Mouse (Mus musculus) heart, embryonic 12.5 days (tissue): ENCODE measurements around the gene Nt5c3. TPM values are rescaled to one million over a fixed set of nuclear protein-coding genes. Genes with fewer than 3 reads are reported as not detected.

Experiments used
- ATAC-seq: fragments of 200-750 bp; cut with Nextera tagmentation; 2 replicates; pipeline ENCODE4 v1.8.0; 2017; ENCODE audit warnings: moderate TSS enrichment, moderate library complexity; ENCODE audit not compliant: insufficient number of reproducible peaks, low FRiP score
- H3K27ac ChIP-seq: fragments of 300-500 bp; sonication (generic); 2 replicates; pipeline ENCODE4 v1.5.1; 2016; ENCODE audit warnings: mild to moderate bottlenecking, moderate library complexity; ENCODE audit not compliant: poor library complexity, severe bottlenecking
- H3K27me3 ChIP-seq: fragments of 300-500 bp; sonication (generic); replicated peaks from 2 replicates; pipeline ENCODE4 v1.6.1; 2016; ENCODE audit warnings: mild to moderate bottlenecking, moderate library complexity
- H3K36me3 ChIP-seq: fragments of 300-500 bp; sonication (generic); 2 replicates; pipeline ENCODE4 v1.6.1; 2016; ENCODE audit warnings: mild to moderate bottlenecking, moderate library complexity
- H3K4me1 ChIP-seq: fragments of 300-500 bp; sonication (generic); replicated peaks from 2 replicates; pipeline ENCODE4 v1.6.1; 2016; ENCODE audit warnings: mild to moderate bottlenecking
- H3K4me2 ChIP-seq: fragments of 300-500 bp; sonication (generic); 2 replicates; pipeline ENCODE4 v1.6.1; 2016; ENCODE audit warnings: mild to moderate bottlenecking, moderate library complexity
- H3K4me3 ChIP-seq: fragments of 300-500 bp; sonication (generic); 2 replicates; pipeline ENCODE4 v1.5.1; 2016; ENCODE audit warnings: mild to moderate bottlenecking
- H3K9ac ChIP-seq: fragments of 300-500 bp; sonication (generic); 2 replicates; pipeline ENCODE4 v1.6.1; 2016; ENCODE audit warnings: mild to moderate bottlenecking, moderate library complexity
- H3K9me3 ChIP-seq: fragments of 300-500 bp; sonication (generic); replicated peaks from 2 replicates; pipeline ENCODE4 v1.6.1; 2016; ENCODE audit warnings: mild to moderate bottlenecking, moderate library complexity
- WGBS: fragments of 180-500 bp; shearing (Covaris S2); methylation state at CpG from one replicate; pipeline ENCODE4 v1.1.7; 2016; 5-methylcytosine and 5-hydroxymethylcytosine counted together
- polyA plus RNA-seq: library from polyadenylated mRNA; unstranded; fragments of >200 nt; fragmentation: Nextera tagmentation; extraction: Ambion mirVana; gene quantifications from 2 replicates; pipeline ENCODE4 v1.2.1, GENCODE M21; 2016

The Nt5c3 gene
- polyA plus RNA-seq, 1 experiment from 2014 or later = 77.4 TPM

DNA sequence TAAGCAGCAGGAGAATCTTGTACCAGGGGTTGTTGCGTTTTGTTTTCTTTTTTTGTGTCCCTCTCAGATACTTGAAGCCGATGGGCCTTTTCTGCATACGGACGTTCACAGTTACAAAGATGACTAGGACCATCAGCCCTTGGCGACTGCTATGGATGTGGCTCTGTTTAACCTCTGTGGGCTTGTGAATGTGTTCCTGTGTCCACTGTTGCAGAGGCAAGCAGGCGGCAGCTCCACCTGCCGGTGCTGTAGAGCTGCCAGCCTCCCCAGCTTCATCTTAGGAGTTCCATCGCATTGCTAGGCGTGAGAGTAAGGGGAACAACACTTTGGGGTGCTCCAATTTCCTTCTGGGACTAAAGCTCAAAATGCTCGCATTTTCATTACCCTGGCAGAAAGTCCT is 88.2 kb downstream of the Nt5c3 start:
- no peak overlapping the region for H3K4me2 ChIP-seq
- peaks cover 9% of the 10 kb centered on the region for H3K4me1 ChIP-seq
- no peaks in the 10 kb centered on the region for H3K27me3 ChIP-seq
- no peak for ATAC-seq
- no peak overlapping the region for H3K9ac ChIP-seq
- peaks cover 27% of the 10 kb centered on the region for H3K36me3 ChIP-seq
- no peak overlapping the region for H3K4me3 ChIP-seq
- no peaks in the 10 kb centered on the region for H3K9me3 ChIP-seq
- 83% methylated on average over 10 of the region's 10 CpGs for whole genome bisulfite sequencing
- H3K27ac ChIP-seq = no peak overlapping the region

DNA sequence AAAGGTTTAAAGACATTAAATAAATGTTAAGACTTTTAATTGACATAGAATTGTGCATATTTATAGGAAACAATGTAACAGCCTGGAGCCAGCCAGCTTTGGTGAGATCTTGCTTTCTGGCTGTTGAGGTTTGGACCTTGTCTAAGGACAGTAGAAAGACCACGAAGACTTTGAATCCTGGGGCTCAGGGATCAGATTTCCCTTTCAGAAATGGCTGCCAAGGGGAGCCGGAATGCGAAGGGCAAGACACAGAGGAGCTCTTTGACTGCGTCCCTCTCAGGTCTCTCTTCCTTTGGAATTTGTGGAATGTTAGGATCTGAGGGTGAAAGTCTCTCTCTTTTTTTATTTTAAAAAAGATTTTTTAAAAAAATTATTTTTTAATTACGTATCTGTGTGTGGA is 89.0 kb downstream of the Nt5c3 start:
- H3K9me3 ChIP-seq = no peaks in the 10 kb centered on the region
- no peak overlapping the region for H3K27ac ChIP-seq
- no peak for ATAC-seq
- H3K4me3 ChIP-seq = no peak overlapping the region
- H3K36me3 ChIP-seq = peaks cover 25% of the 10 kb centered on the region
- H3K4me2 ChIP-seq = no peak overlapping the region
- H3K27me3 ChIP-seq = no peaks in the 10 kb centered on the region
- peaks cover 9% of the 10 kb centered on the region for H3K4me1 ChIP-seq
- WGBS = 58% methylated on average over 5 of the region's 5 CpGs
- H3K9ac ChIP-seq = no peak overlapping the region

DNA sequence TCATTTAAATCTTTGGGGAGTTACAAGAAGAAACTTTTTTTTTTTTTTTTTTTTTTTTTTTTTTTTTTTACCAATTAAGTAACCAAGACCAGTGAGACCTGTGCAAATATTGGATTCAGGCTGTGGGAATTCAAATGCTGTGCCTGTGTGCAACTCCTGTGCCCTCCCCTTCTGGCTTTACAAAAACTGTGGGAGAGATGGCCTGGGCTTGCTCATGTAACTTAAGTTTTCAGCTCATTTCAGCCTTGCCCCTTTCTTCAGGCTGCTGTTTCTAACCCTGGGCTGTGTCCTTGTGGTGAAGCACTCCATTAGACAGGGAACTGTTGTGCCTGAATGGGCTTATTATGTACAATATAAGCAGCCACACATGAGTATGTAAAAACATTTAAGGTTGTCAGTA is 90.9 kb downstream of the Nt5c3 start:
- Histone ChIP-seq H3K36me3 (peaks cover 22% of the 10 kb centered on the region), H3K27ac (no peak overlapping the region), H3K4me3 (peak overlapping the region; percentile 94), H3K4me2 (peak overlapping the region; percentile 91), H3K9me3 (no peaks in the 10 kb centered on the region), H3K9ac (peak overlapping the region; percentile 43; the same call in 1 of the 2 replicates), H3K27me3 (no peaks in the 10 kb centered on the region), H3K4me1 (peaks cover 9% of the 10 kb centered on the region)
- no peak for ATAC-seq

DNA sequence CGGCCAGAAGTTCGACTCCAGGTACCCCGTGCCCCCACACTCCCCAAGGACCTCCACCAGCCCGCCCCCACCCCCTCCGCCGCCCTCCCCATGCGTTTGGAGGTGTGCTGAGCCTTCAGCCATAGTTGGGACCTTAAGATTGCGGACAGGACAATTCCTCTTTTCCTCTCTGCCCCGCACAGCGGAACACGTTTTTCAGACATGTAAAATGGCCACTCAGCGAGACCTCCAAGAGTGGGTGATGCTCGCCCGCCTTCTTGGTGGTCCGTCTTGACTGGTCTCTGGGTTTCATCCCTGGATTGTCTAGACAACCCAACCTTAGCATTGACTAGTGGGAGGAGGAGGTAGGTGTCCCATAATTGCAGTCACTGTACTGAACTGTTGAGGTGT is 91.3 kb downstream of the Nt5c3 start:
- H3K27ac ChIP-seq = peak overlapping the region; percentile 92
- peak; percentile 5; the same call in 1 of the 2 replicates for ATAC-seq
- H3K9me3 ChIP-seq = no peaks in the 10 kb centered on the region
- H3K4me3 ChIP-seq = peak overlapping the region; percentile 94
- H3K27me3 ChIP-seq = no peaks in the 10 kb centered on the region
- peaks cover 9% of the 10 kb centered on the region for H3K4me1 ChIP-seq
- WGBS = under 1% methylated on average over 15 of the region's 15 CpGs
- peak overlapping the region; percentile 94 for H3K9ac ChIP-seq
- H3K36me3 ChIP-seq = peaks cover 18% of the 10 kb centered on the region
- H3K4me2 ChIP-seq = peak overlapping the region; percentile 91

Other genes with a start within 250 kb of the Nt5c3 start
- gene Lsm5, start 219.2 kb downstream of the Nt5c3 start, polyA plus RNA-seq = 97.4 and 101 TPM in 2 replicates
- 11.2 and 12.2 TPM in 2 replicates for gene Avl9, start 209.0 kb downstream of the Nt5c3 start, polyA plus RNA-seq
- 37.0 and 40.2 TPM in 2 replicates for gene Kbtbd2, start 126.1 kb downstream of the Nt5c3 start, polyA plus RNA-seq
- gene Fkbp9, start 91.9 kb downstream of the Nt5c3 start, polyA plus RNA-seq = 151 and 154 TPM in 2 replicates
- 0.10 and 0.12 TPM in 2 replicates for gene Vmn1r4, start 83 bp upstream of the Nt5c3 start, polyA plus RNA-seq
- not detected in 2 replicates for gene Vmn1r5, start 46.3 kb upstream of the Nt5c3 start, polyA plus RNA-seq
- gene Vmn1r6, start 73.3 kb upstream of the Nt5c3 start, polyA plus RNA-seq = not detected in 2 replicates
- not detected in 2 replicates for gene Vmn1r7, start 101.4 kb upstream of the Nt5c3 start, polyA plus RNA-seq
- not detected in 2 replicates for gene Vmn1r8, start 108.4 kb upstream of the Nt5c3 start, polyA plus RNA-seq
- gene Vmn1r9, start 142.9 kb upstream of the Nt5c3 start, polyA plus RNA-seq = not detected in 2 replicates
- gene Vmn1r10, start 185.5 kb upstream of the Nt5c3 start, polyA plus RNA-seq = not detected in 2 replicates
- not detected in 2 replicates for gene Vmn1r11, start 209.5 kb upstream of the Nt5c3 start, polyA plus RNA-seq
- gene Vmn1r12, start 233.0 kb upstream of the Nt5c3 start, polyA plus RNA-seq = not detected in 2 replicates